Mouse (Mus musculus) left cerebral cortex, adult 18-20 months (tissue): ENCODE data around the gene Rsbn1. TPM values are rescaled to one million over a fixed set of nuclear protein-coding genes. Genes with fewer than 3 reads are reported as not detected.

Source experiments
- total RNA-seq, 2 experiments: library from RNA; stranded (reverse); gene quantifications; 2 replicates each; pipeline ENCODE4 v1.2.3; 2021

The Rsbn1 gene
- total RNA-seq, 2 experiments from 2014 or later, result 25.5 to 28.7 TPM

Other genes with a start within 250 kb of the Rsbn1 start
- gene Olfml3, start 176.1 kb upstream of the Rsbn1 start, total RNA-seq, result 10 to 100 TPM; 11.9 to 13.4 TPM
- gene Gm10964, start 174.8 kb upstream of the Rsbn1 start, total RNA-seq, result not detected
- 100 to 1,000 TPM; 117 to 124 TPM for gene Hipk1, start 122.6 kb upstream of the Rsbn1 start, total RNA-seq
- 1 to 10 TPM; 5.9 to 7.8 TPM for gene Dclre1b, start 104.7 kb upstream of the Rsbn1 start, total RNA-seq
- 10 to 100 TPM; 11.7 to 13.4 TPM for gene Ap4b1, start 104.6 kb upstream of the Rsbn1 start, total RNA-seq
- gene Gm43064, start 104.5 kb upstream of the Rsbn1 start, total RNA-seq, result under 1 TPM; 0.74 to 0.75 TPM
- gene Bcl2l15, start 81.5 kb upstream of the Rsbn1 start, total RNA-seq, result under 1 TPM; 0.47 to 0.56 TPM
- 1 to 10 TPM; 1.0 to 1.3 TPM for gene Ptpn22, start 54.3 kb upstream of the Rsbn1 start, total RNA-seq
- gene Phtf1, start 54.0 kb downstream of the Rsbn1 start, total RNA-seq, result 10 to 100 TPM; 44.6 to 49.2 TPM